Mouse (Mus musculus) myocyte (in vitro differentiated cells): Measurements from ENCODE around the gene Slc6a13.

Experiments
- CEBPB ChIP-seq: IDR thresholded peaks from 2 replicates; pipeline ENCODE4 v1.6.1; 2011; ENCODE audit warnings: mild to moderate bottlenecking, moderate library complexity; ENCODE audit not compliant: poor library complexity, insufficient read depth, severe bottlenecking
- E2F4 ChIP-seq: IDR thresholded peaks from one replicate; pipeline ENCODE4 v1.6.1; 2011; ENCODE audit warnings: mild to moderate bottlenecking, control low read depth, moderate library complexity; ENCODE audit not compliant: insufficient read depth
- MAX ChIP-seq: IDR thresholded peaks from one replicate; pipeline ENCODE4 v1.6.1; 2011; ENCODE audit warnings: low read depth, mild to moderate bottlenecking, control low read depth
- MYOD1 ChIP-seq, 3 experiments: IDR thresholded peaks; one replicate each; pipeline ENCODE4 v1.6.1; 2011; ENCODE audit warnings: control low read depth in 2 of 3, low read depth in 2 of 3, mild to moderate bottlenecking in 2 of 3, moderate library complexity in 1 of 3; ENCODE audit not compliant: insufficient read length in 2 of 3, control insufficient read depth in 1 of 3
- MYOG ChIP-seq, 3 experiments: IDR thresholded peaks; one replicate each; pipeline ENCODE4 v1.6.1; 2011; ENCODE audit warnings: control low read depth in 2 of 3, low read depth in 2 of 3, mild to moderate bottlenecking in 2 of 3; ENCODE audit not compliant: insufficient read length in 2 of 3, control insufficient read depth in 1 of 3, insufficient read depth in 1 of 3
- POLR2A ChIP-seq: IDR thresholded peaks from one replicate; pipeline ENCODE4 v1.6.1; 2011; ENCODE audit warnings: low read depth, mild to moderate bottlenecking, control low read depth, moderate library complexity; ENCODE audit not compliant: insufficient read length
- POLR2AphosphoS2 ChIP-seq: IDR thresholded peaks from one replicate; pipeline ENCODE4 v1.6.1; 2011; ENCODE audit warnings: low read depth, control low read depth; ENCODE audit not compliant: insufficient read length
- SRF ChIP-seq: IDR thresholded peaks from one replicate; pipeline ENCODE4 v1.6.1; 2011; ENCODE audit warnings: low read depth; ENCODE audit not compliant: control insufficient read depth, insufficient read length
- TCF3 ChIP-seq: IDR thresholded peaks from one replicate; pipeline ENCODE4 v1.6.1; 2011; ENCODE audit warnings: low read depth, control low read depth; ENCODE audit not compliant: insufficient read length
- USF1 ChIP-seq: IDR thresholded peaks from one replicate; pipeline ENCODE4 v1.6.1; 2011; ENCODE audit warnings: low read depth, mild to moderate bottlenecking, control low read depth, moderate library complexity

DNA sequence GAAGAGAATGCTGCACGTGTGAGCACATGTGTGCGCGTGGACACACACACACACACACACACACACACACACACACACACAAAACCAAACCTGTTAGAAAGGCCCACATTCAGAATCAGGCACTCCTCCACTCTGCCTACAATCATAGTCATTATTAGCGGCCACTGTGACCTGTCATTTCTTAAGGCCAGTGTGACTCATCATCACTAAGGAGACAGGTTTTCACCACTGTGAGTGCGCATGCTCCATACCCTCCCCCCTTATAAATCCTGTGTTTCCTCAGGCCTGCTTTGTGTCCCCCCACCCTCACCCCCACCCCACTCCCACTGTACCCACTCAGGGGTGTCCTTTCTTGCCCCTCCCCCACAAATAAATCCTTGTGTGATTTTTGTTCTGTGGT is 15.9 kb upstream of the Slc6a13 start:
- TF ChIP-seq MYOG (IDR thresholded peaks at IDR 0.05; ENCODE audit: control insufficient read depth in 1 of 3, insufficient read depth in 1 of 3, insufficient read length in 2 of 3, low read depth in 2 of 3) (no peak), POLR2A (no peak), USF1 (no peak), MAX (no peak), POLR2AphosphoS2 (no peak), E2F4 (no peak), TCF3 (no peak), MYOD1 (IDR thresholded peaks at IDR 0.05; ENCODE audit: control insufficient read depth in 1 of 3, insufficient read length in 2 of 3, low read depth in 2 of 3) (no peak), CEBPB (no peak), SRF (no peak)
